Mouse (Mus musculus): ENCODE measurements around the gene Etnk2.

The Etnk2 gene

GRCm38 (mm10) chr1:133417113-133417512 is 53.7 kb downstream of the Etnk2 start:
- no peak for DNase-seq (ENCODE audit: low read depth, low spot score)

- DNase-seq (ENCODE audit: low read depth, low spot score): no peak
Observed at GRCm38 (mm10) chr1:133417539-133417938, 54.2 kb downstream of the Etnk2 start.

GRCm38 (mm10) chr1:133418164-133418800 is 54.9 kb downstream of the Etnk2 start:
- no peak for DNase-seq (ENCODE audit: low read depth, low spot score)

- DNase-seq (ENCODE audit: low read depth, low spot score): no peak
Observed at GRCm38 (mm10) chr1:133419178-133419834, 55.9 kb downstream of the Etnk2 start.

- no peak for DNase-seq (ENCODE audit: low read depth, low spot score)
Observed at GRCm38 (mm10) chr1:133420491-133420890, 57.1 kb downstream of the Etnk2 start.

GRCm38 (mm10) chr1:133421061-133421460 is 57.7 kb downstream of the Etnk2 start:
- DNase-seq (ENCODE audit: low read depth, low spot score): no peak

- DNase-seq (ENCODE audit: low read depth, low spot score): no peak
Observed at GRCm38 (mm10) chr1:133421975-133422570, 58.7 kb downstream of the Etnk2 start.

GRCm38 (mm10) chr1:133422615-133423161 is 59.3 kb downstream of the Etnk2 start:
- peak; percentile 60 for DNase-seq (ENCODE audit: low read depth, low spot score)

- peak; percentile 38 for DNase-seq (ENCODE audit: low read depth, low spot score)
Observed at GRCm38 (mm10) chr1:133423166-133423542, 59.8 kb downstream of the Etnk2 start.

- peak; percentile 79 for DNase-seq (ENCODE audit: low read depth, low spot score)
Observed at GRCm38 (mm10) chr1:133423543-133424480, 60.4 kb downstream of the Etnk2 start, which contains the start of gene Sox13. TSS of gene Sox13 (minus strand) at chr1:133424377.

- peak; percentile 41 for DNase-seq (ENCODE audit: low read depth, low spot score)
Observed at GRCm38 (mm10) chr1:133424547-133425140, 61.3 kb downstream of the Etnk2 start.

Data from R1 (cell line).